Mouse (Mus musculus): ENCODE data around the gene Rasgef1c. TPM values are rescaled to one million over a fixed set of nuclear protein-coding genes. Genes with fewer than 3 reads are reported as not detected.

Rasgef1c gene
- total RNA-seq, 1 experiment from 2014 or later = 0.59 TPM

DNA sequence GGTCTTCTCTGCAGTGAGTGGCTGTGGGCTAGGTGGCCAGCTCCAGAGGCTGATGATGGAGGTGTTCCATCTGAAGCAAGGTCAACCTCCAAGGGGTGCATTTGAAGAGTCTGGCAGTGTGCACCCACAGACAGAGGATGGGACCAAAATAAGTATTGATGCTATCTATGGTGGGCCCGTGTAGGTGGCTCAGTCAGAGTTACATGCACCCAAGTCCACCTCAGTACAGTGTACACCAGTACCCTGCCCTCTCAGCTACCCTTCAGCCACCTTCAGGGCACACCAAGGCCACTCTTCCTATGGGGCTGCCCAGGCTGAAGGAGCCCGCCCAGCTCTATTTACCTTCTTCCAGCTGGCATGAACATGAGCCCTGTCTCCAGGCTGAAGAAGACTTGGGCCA, 68.1 kb downstream of the Rasgef1c start:
- ATAC-seq (replicated peaks; ENCODE audit: low read depth, poor library complexity, severe bottlenecking) = no peak

DNA sequence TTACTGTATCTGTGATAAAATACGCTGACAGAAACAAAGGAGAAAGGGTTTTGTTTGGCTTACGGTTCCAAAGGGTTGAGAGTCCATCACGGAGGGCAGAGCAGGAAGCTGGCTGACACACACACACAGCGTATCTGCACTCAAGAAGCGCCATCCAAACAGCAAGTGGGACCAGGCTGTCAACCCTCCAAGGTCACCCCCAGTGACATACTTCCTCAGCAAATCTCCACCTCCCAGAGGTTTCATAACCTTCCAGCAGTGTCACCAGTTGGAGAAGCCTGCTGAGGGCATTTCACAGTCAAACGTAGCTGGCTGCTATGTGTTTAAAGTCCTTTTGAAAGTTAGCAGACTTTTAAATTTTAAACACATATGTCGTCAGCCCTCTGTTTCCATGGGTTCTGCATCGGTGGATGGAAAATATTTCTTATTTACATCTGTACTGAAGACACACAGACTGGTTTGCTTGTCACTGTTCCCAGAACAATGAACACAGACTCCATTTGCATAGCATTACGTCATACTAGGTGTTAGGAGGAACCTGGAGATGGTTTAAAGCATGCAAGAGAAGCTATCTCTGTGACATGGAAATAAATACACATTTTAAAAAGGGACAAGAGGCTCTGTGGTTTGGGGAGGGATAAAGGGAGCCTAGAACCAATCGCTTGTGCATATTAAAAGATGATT, 72.2 kb downstream of the Rasgef1c start:
- ATAC-seq (replicated peaks; ENCODE audit: low read depth, poor library complexity, severe bottlenecking) = no peak

DNA sequence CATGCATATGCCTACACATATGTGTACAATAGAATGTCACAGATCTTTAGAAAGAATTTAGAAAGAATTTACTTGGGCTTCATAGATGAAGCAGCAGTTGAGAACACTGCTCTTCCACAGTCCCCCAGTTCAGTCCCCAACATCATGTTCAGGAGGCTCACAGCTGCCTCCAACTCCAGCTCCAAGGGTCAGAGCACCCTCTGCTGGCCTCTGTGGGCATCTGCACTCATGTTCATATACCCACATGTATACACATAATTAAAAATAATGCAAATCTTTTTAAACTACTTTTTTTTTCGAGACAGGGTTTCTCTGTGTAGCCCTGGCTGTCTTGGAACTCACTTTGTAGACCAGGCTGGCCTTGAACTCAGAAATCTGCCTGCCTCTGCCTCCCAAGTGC, 73.0 kb downstream of the Rasgef1c start:
- ATAC-seq (replicated peaks; ENCODE audit: low read depth, poor library complexity, severe bottlenecking) = no peak

DNA sequence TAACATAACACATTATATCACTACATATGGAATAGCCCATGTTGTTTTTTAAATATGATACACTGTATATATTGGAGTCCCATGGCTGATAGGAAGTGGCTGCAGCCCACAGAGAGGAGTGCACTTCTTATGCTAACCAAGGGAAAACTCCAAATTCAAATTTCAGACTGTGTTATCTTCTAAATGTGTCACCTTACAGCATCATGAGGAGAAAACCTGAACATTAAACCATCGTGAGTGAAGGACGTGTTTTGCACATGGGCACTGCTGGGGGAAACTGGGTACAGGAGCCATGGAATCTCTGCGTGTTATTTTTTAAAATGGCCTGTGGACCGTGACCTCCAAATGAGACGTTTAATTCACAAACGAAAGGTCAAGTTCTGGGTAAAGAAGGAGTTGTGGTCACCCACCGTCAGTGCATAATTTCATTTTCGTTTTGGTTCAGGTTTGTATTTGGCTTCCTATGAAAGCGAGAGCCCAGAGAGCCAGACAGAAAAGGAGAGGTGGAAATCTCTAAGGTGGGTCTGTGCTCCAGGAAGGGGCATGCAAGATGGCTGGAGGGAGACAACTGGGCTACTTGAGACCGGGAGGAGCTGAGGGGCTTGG, 76.4 kb downstream of the Rasgef1c start:
- no peak for ATAC-seq (replicated peaks; ENCODE audit: low read depth, poor library complexity, severe bottlenecking)

DNA sequence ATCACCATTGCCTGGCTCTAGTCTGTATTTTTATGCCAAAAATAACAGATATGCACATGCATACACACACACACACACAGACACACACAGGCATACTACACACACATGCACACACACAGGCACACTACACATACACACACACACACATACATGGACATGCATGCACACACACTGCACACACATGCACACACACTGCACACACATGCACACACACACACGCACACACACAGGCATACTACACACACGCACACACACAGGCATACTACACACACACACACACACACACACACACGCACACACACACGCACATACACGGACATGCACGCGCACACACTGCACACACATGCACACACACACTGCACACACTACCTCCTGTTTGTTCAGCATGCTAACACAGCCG, 77.3 kb downstream of the Rasgef1c start:
- no peak for ATAC-seq (replicated peaks; ENCODE audit: low read depth, poor library complexity, severe bottlenecking)

DNA sequence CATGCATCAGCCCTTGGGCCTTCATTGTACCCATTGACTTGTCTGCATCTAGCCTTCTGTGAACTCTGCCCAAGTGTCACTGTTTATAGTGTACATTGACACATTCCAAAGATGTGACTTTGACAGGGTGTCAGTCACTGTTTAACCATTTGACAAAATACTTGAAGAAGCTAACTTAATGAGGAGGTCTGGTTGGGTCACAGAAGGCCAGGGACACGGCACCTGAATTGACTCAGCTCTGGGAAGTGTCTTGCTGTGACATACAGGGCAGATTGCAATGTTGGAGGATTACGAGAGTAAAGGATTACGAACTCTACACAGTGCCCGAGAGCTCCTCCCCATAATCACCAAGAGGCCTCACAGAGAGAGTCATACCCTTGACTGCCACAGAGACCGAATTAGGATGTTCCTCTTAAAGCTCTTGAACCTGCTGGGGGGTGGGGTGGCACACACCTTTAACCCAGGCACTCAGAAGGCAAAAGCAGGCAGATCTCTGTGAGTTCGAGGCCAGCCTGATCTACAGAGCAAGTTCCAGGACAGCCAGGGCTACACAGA, 79.1 kb downstream of the Rasgef1c start:
- ATAC-seq (replicated peaks; ENCODE audit: low read depth, poor library complexity, severe bottlenecking) = no peak

DNA sequence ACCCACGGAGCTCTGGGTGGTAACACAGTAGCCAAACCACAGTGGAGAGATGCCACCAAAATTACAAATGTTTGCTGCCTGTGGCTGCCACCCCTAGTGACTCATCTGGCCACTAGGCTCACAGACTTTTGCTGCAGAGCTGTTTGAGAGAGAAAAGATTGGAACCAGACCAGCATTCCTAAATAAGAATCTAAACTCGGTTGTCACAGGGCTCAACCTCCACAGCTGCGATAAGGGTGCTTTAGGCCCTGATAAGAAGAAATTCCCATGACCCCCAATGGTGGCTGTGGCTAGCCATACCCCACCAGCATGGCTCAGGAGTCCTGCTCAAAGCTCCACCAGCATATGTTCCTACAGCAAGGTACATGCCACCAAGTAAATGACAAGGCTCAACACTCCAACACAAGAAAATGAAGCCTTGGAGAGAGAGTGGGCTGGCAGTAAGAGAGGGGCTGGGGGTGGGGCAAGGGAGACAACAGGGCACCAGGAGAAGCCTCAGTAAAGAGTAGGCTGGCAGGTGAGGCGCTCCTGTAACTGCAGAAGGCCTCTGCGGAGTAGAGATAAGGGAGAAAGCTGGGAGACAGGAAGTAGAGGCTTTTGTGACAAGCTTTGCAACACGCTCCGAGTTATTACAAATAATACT, 79.8 kb downstream of the Rasgef1c start:
- peak; percentile 65 for ATAC-seq (replicated peaks; ENCODE audit: low read depth, poor library complexity, severe bottlenecking)

DNA sequence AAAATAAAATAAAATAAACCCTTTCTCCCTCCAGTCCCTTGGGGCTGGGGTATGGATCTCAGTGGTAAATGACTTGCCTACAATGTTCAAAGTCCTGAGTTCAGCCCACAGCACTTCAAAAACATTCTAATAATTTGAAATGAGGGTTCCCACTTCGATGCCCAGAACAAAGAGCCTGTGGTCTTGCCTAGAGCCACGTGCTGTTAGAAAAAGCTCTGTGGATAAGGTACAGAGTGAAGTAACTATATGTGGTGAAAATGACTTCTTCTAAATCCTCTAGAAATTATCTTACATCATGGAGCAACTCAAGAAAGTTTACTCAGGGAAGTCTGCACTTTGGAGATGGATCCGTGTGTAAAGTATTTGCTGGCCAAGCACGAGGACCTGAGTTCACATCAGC, 80.5 kb downstream of the Rasgef1c start:
- no peak for ATAC-seq (replicated peaks; ENCODE audit: low read depth, poor library complexity, severe bottlenecking)

DNA sequence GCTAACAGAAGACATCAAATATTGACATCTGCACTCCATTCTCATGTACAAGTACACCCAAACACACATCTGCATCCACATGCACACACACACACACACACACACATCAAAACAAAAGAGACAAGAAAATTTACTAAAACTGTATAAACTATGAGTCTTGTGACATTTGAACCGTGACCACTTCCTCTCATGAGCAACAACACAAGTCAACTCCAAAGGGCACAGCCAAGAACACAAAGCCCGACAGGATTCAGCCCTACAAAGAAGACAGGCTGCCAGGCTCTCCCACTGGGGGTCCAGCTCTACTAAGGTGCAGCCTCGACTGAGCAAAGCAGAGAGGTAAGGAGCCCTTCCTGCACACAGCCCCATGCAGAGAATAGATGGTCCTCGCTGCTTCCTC, 81.2 kb downstream of the Rasgef1c start:
- no peak for ATAC-seq (replicated peaks; ENCODE audit: low read depth, poor library complexity, severe bottlenecking)

DNA sequence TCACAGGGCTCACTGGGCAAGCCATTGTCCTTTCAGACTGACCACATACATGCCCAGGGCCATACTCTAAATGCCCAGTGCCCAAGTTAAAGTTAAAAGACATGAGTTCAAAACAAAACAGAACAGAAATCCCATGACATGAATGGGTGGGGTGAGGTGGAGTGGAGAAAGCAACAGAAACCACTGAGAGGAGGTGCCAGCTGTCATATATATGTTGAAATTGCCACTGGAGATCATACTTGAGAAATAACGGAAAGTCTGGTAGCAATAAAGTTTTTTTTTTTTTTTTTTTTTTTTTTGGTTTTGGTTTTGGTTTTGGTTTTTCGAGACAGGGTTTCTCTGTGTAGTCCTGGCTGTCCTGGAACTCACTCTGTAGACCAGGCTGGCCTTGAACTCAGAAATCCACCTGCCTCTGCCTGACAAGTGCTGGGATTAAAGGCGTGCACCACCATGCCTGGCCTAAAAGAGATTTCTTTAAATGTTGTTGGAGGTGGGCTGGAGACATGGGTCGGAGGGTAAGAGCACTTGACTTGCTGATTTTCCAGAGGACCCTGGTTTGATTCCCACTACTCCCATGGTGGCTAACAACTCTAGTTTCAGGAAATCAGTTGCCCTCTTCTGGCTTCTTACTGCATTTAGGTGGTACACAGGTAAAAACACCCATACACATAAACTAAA, 82.4 kb downstream of the Rasgef1c start:
- 0 out of 2 replicates have a peak, but pooled peaks have one; percentile 19 for ATAC-seq (replicated peaks; ENCODE audit: low read depth, poor library complexity, severe bottlenecking)

DNA sequence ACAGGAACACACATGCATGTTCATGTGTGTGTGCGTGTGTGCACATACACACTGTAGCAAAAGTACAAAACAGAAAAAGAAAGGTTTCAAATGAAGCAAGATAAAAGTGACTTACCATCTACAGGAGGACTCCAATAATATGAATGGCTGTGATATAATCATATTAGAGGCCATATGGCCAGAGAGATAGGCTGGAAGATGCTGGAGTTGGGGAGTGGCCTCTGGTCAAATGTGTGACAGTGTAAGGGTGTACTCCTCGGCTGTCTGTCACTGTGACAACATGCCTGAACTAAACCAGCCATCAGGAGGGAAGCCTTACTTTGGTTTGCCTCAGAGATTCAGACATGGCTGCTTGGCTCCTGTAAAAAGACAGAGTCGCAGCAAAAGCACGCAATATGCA, 83.4 kb downstream of the Rasgef1c start:
- no peak for ATAC-seq (replicated peaks; ENCODE audit: low read depth, poor library complexity, severe bottlenecking)

DNA sequence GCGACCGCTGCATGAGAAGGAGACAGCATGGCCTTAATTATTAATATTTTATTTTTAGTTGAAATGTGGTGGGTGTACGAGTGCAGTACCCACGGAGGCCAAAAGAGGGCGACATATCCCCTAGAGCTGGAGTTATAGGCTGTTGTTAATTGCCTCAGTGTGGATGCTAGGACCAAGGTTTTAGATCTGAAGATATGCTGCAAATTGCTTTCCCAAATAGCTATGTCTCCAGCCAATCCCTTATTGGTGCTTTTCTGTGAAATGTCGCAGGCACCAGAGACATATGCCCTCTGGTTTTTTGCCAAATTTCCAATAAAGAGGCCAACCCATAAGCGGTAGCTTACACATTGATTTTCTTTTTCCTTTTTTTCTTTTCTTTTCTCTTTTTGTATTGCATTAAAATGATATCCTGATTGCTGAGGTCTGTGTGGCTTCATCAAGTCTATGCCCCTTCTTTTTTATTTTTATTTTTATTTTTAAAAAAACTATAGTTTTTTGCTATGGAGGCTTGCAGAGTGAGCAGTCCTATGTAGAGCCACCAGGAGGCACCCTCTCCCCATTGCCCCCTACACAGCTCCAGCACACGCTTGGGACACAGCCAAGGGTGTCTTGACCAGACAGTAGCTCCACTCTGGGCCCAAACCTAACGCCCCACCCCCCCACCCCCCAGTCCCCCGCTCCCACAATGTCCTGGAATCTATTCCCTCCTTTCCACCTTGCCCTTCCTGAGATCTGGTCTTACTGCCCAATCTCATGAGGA, 84.8 kb downstream of the Rasgef1c start:
- peak; percentile 48 for ATAC-seq (replicated peaks; ENCODE audit: low read depth, poor library complexity, severe bottlenecking)

DNA sequence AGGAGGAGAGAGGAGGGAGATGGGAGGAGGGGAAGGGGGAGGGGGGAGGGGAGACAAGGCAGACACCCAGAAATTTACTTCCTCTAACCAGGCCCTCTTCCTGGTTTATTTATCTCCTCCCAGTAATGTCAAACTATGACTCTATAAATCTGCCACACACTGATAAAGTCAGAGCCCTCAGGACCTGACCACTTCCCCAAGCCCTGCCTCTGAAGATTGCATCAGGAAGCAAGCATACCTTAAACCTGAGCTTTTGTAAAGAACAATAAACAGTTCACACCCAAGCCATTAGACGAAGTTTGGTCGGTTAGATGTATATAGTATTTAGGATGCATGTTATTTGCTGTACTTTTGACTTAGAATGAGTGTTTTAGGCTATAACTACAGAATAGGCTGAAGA, 92.9 kb downstream of the Rasgef1c start:
- peak; percentile 74 for ATAC-seq (replicated peaks; ENCODE audit: low read depth, poor library complexity, severe bottlenecking)

DNA sequence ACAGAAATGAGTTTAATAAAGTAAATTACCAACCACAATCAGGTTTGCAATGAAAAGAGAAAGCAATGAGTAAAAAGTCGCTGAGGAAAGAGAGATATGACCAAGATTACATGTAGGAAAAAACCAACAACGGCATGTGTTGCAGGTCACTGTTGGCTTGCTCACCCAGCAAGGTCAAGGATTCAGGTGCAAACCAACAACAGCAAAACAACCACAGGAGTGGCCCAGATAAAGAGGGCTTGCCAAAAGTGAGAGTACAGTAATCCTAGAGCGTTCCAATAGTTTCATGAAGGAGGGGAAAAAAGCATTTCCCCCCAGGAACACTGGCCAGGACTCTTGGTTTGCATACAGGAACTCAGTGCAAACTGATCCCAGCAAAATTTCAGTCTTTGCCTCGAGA, 94.8 kb downstream of the Rasgef1c start:
- no peak for ATAC-seq (replicated peaks; ENCODE audit: low read depth, poor library complexity, severe bottlenecking)

DNA sequence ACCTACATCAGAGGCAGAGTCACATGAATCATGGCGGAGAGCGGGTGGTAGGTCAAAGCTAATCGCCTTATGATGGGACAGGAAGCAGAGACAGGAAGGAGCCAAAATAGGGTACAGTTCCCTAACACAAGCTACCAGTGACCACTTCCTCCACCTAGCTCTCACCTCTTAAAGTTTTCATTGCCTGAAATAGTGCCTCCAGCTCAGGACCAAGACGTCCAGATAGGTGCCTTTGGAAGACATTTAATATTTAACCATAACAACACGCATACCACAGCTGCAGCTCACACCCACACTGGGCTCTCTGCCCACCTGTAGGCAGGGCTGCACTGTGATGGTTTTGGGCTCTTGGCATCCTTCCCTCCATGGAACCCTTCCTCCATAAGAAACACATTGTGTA, 95.7 kb downstream of the Rasgef1c start:
- ATAC-seq (replicated peaks; ENCODE audit: low read depth, poor library complexity, severe bottlenecking) = peak; percentile 67

DNA sequence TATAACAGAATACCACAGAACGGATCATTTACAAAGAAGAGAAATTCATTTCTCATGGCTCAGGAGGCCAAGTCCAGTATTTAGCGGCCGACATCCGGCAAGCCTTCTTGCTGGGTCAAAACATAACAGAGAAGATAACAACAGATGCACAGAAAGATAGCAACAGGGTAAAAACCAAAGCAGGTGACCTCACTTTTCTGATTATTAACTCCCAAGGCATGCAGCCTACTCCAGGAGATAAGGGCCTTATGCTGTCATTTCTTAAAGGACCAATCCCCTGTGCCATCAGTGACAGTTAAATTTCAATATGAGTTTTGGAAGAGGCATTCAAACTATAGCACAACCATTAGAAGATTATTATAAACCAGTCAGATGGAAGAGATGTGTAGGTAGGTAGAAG, 101.2 kb downstream of the Rasgef1c start:
- no peak for ATAC-seq (replicated peaks; ENCODE audit: low read depth, poor library complexity, severe bottlenecking)

DNA sequence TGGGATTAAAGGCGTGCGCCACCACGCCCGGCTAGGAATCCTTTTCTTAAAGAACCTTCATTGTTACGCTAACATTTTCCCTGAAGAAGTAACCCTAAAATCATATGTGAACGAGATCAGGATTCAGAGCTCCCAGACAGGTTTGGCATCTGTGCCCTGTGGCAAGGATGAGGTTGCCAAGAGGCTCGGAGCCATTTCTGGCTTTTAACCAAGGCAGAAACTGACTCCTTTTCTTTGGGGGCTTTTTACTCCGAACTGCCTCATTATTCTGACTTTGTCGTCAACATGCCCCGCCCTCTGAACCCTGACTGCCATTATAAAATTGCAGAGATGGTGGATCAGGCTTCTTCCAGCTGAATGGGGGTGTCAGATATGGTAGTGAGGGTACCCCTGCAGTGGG, 106.1 kb downstream of the Rasgef1c start:
- ATAC-seq (replicated peaks; ENCODE audit: low read depth, poor library complexity, severe bottlenecking) = no peak

DNA sequence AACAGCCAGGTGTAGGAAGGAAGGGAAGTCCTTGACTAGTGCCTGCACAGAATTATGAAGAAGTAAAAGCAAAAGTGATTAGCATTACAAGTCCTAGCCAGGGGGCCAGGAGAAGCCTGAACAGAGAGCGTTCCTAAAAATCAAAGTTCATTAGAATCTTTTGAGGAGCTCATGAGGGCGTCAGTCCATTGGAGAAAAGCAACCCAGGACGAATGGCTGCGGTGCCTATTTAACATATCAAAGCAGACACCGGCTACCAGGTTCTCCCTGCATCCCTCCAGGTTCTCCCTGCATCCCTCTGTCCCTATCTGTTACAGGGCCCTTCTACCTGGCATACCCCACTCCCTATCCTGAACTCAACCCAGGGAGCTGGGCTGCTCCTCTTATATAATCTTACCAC, 106.6 kb downstream of the Rasgef1c start:
- no peak for ATAC-seq (replicated peaks; ENCODE audit: low read depth, poor library complexity, severe bottlenecking)

DNA sequence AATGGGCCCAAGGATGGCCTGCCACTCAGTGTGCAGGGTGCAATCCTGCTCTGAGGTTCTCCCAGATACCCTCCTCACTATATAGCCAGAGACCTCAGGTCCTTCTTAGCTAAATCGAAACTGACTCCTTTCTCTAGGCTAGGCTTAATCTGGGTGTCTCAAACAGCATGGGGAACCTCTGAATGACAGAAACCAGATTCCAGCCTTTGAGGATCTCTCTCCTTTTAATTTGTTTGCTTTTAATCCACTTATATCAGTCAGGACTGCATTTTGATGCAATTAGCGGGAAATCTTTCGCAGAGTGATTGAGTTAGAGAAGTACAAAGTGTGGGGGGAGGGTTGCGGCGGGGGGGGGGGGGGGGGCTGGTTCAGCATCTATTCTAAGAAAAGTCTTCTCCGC, 111.4 kb downstream of the Rasgef1c start:
- ATAC-seq (replicated peaks; ENCODE audit: low read depth, poor library complexity, severe bottlenecking) = no peak

DNA sequence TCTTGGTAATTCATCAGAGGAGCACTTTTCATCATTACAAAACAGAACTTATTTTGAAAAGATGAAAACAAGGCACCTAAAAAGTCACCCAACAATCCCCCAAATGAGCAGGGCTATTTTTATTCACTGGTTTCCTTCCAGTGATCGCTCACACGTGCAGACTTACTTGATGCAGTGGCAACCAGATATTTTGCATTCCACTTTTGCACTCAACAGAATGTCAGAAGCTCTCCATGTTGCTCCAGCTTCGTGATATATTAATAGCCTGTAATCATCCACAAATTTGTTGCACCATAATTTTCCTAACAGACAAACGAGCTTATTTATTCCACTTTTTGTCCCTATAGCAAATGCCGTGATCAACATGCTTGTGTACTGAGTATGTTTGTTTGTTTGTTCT, 114.9 kb downstream of the Rasgef1c start:
- no peak for ATAC-seq (replicated peaks; ENCODE audit: low read depth, poor library complexity, severe bottlenecking)
